Mouse (Mus musculus) right cerebral cortex, adult 18-20 months (tissue): ENCODE measurements around the gene Celf3.
A peak's percentile ranks its signal among the peaks of the same experiment; 100 is the strongest.

Experiments
- DNase-seq: peaks from one replicate; pipeline ENCODE4 v3.0.0; 2022; ENCODE audit warnings: mixed read lengths

Gene Celf3

DNA sequence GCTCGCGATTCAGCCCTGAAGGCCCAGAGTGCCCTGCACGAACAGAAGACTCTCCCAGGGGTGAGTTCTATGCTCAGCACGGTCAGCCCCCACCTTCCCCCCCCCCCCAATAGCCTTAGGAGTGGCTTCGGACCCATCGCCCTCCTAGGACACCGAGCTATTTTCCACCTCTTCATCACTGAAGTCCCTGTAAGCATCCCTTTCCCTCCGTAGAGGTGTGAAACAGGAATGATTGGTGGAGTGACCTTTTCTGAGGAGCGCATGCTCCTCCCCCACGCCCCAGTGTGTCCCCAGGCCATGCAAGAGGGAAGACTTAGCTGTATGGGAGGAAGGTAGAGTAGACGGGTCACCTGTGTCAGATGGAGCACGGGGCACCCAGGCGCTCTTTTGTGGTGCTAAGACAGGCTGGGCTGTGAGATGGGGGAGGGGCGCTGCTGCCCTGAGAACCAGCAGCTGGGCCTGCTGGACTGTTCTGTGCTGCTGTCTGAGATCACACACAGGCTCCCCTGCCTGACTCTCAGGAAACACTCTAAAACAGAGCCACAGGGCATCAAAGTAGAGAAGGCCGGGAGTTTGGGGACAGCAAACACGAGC lies 2.3 kb downstream of the Celf3 start, which contains the start of gene Riiad1:
Riiad1 (minus strand) TSS at position 51 of the 594 bp plus-strand sequence.
- DNase-seq = no peak

DNA sequence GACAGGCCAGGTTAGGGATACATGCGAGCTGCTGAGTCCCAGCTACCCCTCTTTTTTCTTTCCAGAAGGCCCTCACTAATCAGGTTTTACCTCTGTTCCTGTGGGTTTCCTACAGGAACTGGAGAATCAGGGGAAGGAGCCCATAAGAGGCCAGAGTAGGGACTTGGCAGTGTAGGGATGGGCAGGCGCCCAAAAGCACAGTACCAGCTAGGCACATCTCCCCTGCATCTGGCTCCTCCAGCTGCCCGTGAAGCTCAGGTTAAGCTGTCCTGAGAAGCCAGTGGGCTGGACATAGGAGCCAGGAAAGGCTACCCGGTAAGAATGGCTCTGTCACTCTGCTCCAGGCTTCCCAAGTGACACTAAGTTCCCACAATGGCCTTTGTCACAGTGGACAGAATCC lies 3.3 kb downstream of the Celf3 start:
- DNase-seq = no peak

DNA sequence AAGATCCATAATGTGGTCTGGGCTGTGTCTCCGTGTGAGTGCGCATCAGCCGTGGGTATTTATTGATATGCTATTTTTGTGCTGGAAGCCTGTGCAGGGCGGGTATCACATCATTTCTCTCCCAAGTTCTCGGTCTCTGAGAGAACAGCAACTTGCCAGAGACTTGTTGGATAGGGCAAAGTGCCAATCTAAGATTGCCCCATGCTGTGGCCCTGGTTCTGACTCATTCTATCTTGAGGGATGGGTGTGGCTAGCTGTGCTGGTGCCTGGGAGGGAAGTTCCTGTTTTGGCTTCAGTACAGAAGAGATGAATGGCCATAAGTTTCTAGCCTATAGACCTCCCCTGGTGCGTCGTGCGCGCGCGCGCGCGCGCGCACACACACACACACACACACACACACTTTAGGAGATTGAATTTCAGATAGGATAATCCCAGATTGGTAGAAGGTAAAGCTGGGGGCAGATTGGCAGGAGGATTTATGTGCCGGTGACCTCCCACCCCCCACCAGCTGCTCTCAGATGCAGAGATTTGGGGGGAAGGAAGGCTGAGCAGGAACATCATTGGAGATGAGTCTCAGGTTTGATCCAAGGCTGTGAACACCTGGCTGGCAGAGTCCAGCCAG lies 4.8 kb downstream of the Celf3 start:
- DNase-seq = no peak

DNA sequence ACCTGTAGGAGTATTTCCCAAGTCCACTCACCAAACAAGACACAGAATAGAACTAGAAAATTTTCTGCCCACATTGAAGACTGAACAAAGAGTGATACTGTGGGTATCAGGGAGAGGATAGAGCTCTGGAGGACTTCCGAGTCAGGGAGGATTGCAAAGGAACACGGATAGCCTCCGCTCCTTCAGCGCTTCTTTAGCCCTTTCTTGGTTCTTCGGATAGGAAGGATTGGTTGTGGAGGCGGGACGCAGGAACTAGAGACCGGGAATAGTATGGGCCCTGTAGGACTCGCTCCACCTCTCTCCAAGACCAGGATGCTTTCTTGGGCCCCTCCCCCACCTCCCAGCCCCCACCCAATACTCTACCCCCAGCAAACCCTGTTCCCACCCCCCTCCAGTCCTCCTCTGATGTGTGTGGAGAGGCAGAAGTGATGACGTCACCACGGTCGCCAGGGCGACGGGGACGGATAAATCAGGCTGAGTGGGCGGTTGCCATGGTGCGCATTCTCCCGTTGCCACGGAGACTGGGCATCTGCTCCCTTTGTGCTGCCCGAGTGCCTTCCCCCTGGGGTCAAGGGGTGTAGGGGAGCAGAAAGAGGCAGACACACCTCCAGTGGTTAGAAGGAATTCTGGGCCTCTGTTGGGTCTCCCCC lies 5.8 kb downstream of the Celf3 start:
- peak; percentile 98 for DNase-seq

DNA sequence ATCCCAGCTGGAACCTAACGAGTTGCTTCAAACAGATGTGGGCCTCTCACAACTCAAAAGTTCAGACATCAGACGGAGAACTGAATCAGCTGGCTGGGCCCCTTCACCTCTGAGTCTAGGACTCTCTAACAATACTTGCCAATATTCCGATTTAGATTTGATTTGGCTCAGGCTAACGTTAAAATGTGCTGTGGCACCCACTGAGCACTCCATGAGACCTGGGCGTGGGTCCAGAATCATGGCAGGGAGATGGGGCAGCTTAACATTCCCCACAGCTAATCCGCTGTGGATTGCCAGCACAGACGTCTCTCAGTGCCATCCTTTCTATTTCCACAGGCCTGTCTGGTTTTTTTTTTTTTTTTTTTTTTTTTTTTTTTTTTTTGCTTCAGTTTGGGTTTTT lies 7.8 kb downstream of the Celf3 start:
- no peak for DNase-seq

DNA sequence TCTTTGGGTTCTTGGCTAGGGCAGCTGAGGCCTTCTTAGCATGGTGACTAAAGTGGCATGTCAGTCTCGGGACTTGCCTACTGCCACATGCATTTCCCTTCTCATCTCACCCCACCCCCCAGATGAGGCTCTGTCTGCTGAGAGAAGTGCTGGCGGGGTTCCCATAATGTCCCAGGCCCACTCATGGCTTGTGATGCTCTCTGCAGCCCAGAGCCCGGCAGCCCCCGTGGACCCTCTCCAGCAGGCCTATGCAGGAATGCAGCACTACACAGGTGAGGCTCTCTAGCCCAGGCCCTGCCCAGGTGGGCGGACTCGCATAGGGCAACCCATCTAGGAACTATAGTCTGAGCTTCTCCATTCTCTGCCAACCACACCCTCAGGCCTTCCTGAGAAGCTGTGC lies 9.5 kb downstream of the Celf3 start:
- DNase-seq = no peak

DNA sequence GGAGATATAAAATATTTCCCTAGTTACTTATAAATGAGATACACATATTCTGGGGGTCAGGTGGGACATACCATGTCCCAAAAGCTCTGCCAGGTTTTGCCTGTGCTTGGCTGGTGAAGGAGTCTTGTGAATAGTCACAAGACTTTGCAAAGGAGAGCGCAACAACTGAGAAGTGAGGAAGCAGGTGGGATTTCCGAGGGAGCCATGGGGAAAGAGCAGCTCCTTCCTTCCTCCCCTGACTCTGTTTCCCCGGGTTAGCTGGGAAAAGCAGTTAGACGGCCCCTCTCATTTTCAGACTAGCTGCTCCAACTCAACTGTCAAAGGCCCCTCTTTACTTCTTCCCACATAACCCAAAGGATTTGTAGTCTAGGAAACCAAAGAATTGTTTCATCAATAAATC lies 19.1 kb downstream of the Celf3 start:
- DNase-seq = no peak

DNA sequence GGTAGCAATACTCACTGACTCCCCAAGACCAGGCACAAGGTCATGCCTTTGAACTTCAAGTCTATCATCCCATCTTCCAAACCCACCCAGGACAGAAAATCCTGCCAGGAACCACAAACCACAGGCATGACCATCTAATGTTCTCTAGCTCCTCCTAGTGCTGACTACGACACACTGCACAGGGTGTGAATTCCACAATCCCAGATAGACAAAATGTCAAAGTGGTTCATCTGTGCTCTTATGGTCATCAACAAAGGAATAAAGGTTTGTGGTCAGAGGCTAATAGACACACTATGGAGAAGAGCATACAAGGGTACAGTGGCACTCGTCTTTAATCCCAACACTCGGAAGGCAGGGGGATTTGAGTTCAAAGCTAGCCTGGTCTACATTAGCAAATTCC lies 24.1 kb downstream of the Celf3 start:
- no peak for DNase-seq

DNA sequence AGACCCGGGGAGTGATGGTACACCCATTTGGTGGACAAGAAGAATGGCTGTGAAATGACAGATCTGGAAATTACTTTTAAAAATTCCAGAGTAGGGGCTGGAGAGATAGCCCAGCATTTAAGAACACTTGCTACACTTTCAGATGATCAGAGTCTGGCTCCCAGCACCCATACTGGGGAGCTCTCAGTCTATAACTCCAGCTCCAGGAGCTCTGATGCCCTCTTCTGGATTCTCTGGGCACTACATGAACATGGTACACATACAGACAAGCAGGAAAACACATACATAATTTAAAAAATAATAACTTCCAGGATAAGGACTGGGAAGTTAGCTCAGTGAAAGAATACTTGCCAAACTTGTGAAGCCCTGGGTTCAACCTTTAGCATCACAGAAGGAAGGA lies 28.6 kb downstream of the Celf3 start:
- DNase-seq = no peak

DNA sequence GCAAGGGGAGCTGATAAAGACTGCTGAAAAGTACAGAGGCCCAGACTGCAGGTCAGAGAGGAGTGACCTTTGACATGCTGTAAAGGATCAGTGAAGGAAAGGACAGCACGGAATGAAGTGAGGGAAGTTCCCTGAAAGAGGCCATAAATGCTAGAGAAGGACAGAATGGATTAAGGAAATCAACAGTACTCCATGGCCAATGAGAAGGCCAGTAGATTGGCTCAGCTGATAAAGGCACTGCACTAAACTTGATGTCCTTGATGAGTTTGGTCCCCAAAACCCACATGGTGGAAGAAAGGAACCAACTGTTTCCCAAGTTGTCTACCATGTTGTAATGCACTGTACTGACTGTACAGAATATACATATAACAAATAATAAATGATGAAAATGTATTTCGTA lies 48.6 kb downstream of the Celf3 start:
- DNase-seq = no peak

DNA sequence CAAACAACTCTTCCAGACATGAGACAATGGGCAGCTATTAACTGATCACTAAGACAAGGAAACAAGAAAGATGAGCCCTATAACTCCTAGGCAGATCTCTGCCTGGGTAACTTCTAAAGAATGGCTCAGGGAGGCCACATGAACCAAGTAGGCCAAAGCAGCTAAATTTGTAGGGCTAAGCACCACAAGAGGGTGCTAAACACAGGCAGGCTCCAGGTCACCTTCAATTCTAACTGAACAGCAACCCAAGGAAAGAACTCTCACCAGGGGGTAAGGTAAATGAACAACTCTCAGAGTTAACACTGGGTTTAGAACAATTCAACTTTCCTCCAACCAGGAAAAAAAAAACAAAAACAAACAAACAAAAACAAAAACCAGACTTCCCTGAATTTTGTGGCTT lies 55.9 kb downstream of the Celf3 start:
- DNase-seq = peak; percentile 20

DNA sequence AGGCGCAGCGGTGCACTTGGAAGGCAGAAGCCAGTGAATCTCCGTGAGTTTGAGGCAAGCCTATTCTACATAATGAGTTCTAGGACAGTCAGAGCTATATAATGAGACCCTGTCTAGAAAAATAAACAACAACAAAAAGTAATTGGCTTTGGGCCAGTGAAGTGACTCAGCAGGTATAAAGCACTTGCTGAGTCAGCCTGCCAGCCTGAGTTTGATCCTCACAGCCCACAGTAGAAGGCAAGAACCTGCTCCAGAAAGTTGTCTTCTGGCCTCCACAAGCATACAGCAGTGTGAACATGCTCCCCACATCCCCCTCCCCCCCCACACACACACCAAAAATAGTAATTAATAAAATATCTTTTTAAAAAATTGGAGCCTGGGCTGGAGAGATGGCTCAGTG lies 59.1 kb downstream of the Celf3 start:
- DNase-seq = no peak
